Mouse (Mus musculus) cerebellum, postnatal 4 days (tissue): ENCODE measurements around the gene Otulinl.
"Not testable (repeated sequence)": the region's sequence is repeated elsewhere in the genome, so short reads cannot be mapped to it uniquely, and the experiment has no call there.

Experiments
- DNase-seq, 2 experiments: peaks; one replicate each; pipeline ENCODE4 v3.0.0; 2022; ENCODE audit warnings: low spot score in 2 of 2, mixed read lengths in 1 of 2

Otulinl gene

GRCm38 (mm10) chr15:27681419-27682187 lies at the start of gene Otulinl:
Otulinl (minus strand) TSS chr15:27681579.
- peak; percentile 95 to 96 for DNase-seq

- DNase-seq = no peak
These were observed 44.8 kb upstream of the Otulinl start for GRCm38 (mm10) chr15:27726228-27726627.

- DNase-seq = no peak
These were observed 43.7 kb upstream of the Otulinl start for GRCm38 (mm10) chr15:27724796-27725680.

GRCm38 (mm10) chr15:27724298-27724697 lies 42.9 kb upstream of the Otulinl start:
- no peak for DNase-seq

GRCm38 (mm10) chr15:27723746-27724145 lies 42.4 kb upstream of the Otulinl start:
- no peak for DNase-seq

- not testable (repeated sequence) for DNase-seq
These were observed 38.9 kb upstream of the Otulinl start for GRCm38 (mm10) chr15:27720297-27720696.

- no peak for DNase-seq
These were observed 37.3 kb upstream of the Otulinl start for GRCm38 (mm10) chr15:27718668-27719067.

GRCm38 (mm10) chr15:27715331-27715730 lies 34.0 kb upstream of the Otulinl start:
- DNase-seq = no peak

- no peak for DNase-seq
These were observed 29.3 kb upstream of the Otulinl start for GRCm38 (mm10) chr15:27710698-27711097.

GRCm38 (mm10) chr15:27708968-27709612 lies 27.7 kb upstream of the Otulinl start:
- DNase-seq = no peak

- no peak for DNase-seq
These were observed 27.1 kb upstream of the Otulinl start for GRCm38 (mm10) chr15:27708499-27708898.

GRCm38 (mm10) chr15:27702972-27703313 lies 21.6 kb upstream of the Otulinl start:
- no peak for DNase-seq

GRCm38 (mm10) chr15:27702031-27702971 lies 20.9 kb upstream of the Otulinl start:
- DNase-seq = no peak

GRCm38 (mm10) chr15:27697632-27698031 lies 16.3 kb upstream of the Otulinl start:
- DNase-seq = no peak

- no peak for DNase-seq
These were observed 11.9 kb upstream of the Otulinl start for GRCm38 (mm10) chr15:27693235-27693634.

- no peak for DNase-seq
These were observed 10.8 kb upstream of the Otulinl start for GRCm38 (mm10) chr15:27692161-27692560.

GRCm38 (mm10) chr15:27691213-27691612 lies 9.8 kb upstream of the Otulinl start:
- no peak for DNase-seq

GRCm38 (mm10) chr15:27688041-27688651 lies 6.8 kb upstream of the Otulinl start:
- no peak for DNase-seq

GRCm38 (mm10) chr15:27684813-27685212 lies 3.4 kb upstream of the Otulinl start:
- DNase-seq = no peak

- no peak for DNase-seq
These were observed 1.8 kb upstream of the Otulinl start for GRCm38 (mm10) chr15:27683206-27683605.

GRCm38 (mm10) chr15:27682619-27683018 lies 1.2 kb upstream of the Otulinl start:
- no peak for DNase-seq
